Mouse (Mus musculus) cerebellum, adult 2 months (tissue): ENCODE results near the gene Ngp. TPM values are rescaled to one million over a fixed set of nuclear protein-coding genes. Genes with fewer than 3 reads are reported as not detected.

Experiments used
- DNase-seq, 2 experiments: peaks; one replicate each; pipeline ENCODE4 v3.0.0; 2021
- H3K27ac ChIP-seq: fragments of 200-500 bp; 2 replicates; pipeline ENCODE4 v1.5.1; 2012; ENCODE audit warnings: low read length, control low read depth, inconsistent platforms; ENCODE audit not compliant: insufficient read depth
- H3K27me3 ChIP-seq: fragments of 200-500 bp; 2 replicates; pipeline ENCODE4 v1.6.1; 2012; ENCODE audit warnings: inconsistent platforms, mild to moderate bottlenecking, low read length, moderate library complexity; ENCODE audit not compliant: control insufficient read depth, insufficient read depth
- H3K4me1 ChIP-seq: fragments of 200-500 bp; 2 replicates; pipeline ENCODE4 v1.6.1; 2011; ENCODE audit warnings: low read length; ENCODE audit not compliant: control insufficient read depth, insufficient read depth
- H3K4me3 ChIP-seq: fragments of 200-500 bp; replicated peaks from 2 replicates; pipeline ENCODE3; 2011; ENCODE audit warnings: mild to moderate bottlenecking, low read depth, low read length, control low read depth; ENCODE audit not compliant: insufficient read depth
- CTCF ChIP-seq: fragments of 200-500 bp; IDR thresholded peaks from 2 replicates; pipeline ENCODE4 v1.5.1; 2011; ENCODE audit warnings: low read depth, mild to moderate bottlenecking, control low read depth, low read length, moderate library complexity, borderline replicate concordance; ENCODE audit not compliant: insufficient read depth
- POLR2A ChIP-seq: fragments of 200-500 bp; IDR thresholded peaks from 2 replicates; pipeline ENCODE4 v1.6.1; 2011; ENCODE audit warnings: low read length, control low read depth, borderline replicate concordance; ENCODE audit not compliant: insufficient read depth
- WGBS: fragments of 180-500 bp; shearing (Covaris S2); methylation state at CpG from one replicate; pipeline ENCODE4 v1.1.7; 2018; 5-methylcytosine and 5-hydroxymethylcytosine counted together
- polyA plus RNA-seq: library from polyadenylated mRNA; depleted of rRNA; stranded (reverse); fragments of >200 nt; gene quantifications from 2 replicates; pipeline ENCODE4 v1.2.3, GENCODE M21; 2012

Ngp gene
- polyA plus RNA-seq, 1 experiment: 2.5 TPM

DNA sequence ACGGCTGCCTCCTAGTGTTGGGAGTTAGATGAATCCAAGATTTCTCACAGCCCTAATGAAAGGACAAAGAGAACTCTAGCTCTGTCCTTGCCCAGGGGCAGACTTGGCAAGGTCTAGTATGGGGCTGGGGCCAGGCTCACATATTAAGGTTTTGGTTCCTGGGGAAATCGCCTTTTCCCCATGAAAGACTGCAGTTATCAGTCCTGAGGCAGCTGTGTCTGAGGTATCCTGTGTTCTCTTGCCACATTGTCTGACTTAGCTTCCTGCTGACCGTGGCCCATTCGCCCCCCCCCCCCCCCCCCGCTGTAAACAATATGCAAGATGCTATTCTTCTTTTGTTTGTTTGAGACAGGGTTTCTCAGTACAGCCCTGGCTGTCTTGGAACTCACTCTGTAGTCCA, 20.5 kb downstream of the Ngp start:
- no peak for TF ChIP-seq CTCF
- TF ChIP-seq POLR2A: no peak
- Histone ChIP-seq H3K27me3 (no peaks in the 10 kb centered on the region), H3K27ac (no peak overlapping the region), H3K4me3 (no peak overlapping the region), H3K4me1 (no peaks in the 10 kb centered on the region; the same call in 1 of the 2 replicates)
- WGBS: 60% methylated on average over 5 of the region's 5 CpGs
- DNase-seq: no peak

DNA sequence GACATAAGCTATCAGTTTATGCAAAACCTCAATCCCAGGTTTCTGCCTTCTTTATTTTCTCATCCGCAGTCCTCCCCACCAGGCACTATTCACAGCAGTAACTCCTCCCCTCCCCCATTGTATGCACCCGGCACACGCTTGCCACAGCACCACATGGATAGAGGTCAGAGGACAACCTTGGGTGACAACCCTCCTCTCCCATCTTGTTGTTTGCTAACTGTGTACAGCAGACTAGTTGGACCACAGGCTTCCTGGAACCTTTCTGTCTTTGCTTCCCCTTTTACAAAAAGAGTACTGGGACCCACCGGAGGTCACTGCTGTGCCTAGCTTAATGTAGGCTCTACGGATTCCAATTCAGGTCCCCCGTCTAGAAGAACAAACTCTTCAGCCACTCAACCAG, 21.0 kb downstream of the Ngp start:
- H3K27me3 ChIP-seq: no peaks in the 10 kb centered on the region
- WGBS: 91% methylated on average over 6 of the region's 6 CpGs
- TF ChIP-seq CTCF (no peak), POLR2A (no peak)
- H3K27ac ChIP-seq: no peak overlapping the region
- no peak for DNase-seq
- H3K4me1 ChIP-seq: no peaks in the 10 kb centered on the region; the same call in 1 of the 2 replicates
- no peak overlapping the region for H3K4me3 ChIP-seq

DNA sequence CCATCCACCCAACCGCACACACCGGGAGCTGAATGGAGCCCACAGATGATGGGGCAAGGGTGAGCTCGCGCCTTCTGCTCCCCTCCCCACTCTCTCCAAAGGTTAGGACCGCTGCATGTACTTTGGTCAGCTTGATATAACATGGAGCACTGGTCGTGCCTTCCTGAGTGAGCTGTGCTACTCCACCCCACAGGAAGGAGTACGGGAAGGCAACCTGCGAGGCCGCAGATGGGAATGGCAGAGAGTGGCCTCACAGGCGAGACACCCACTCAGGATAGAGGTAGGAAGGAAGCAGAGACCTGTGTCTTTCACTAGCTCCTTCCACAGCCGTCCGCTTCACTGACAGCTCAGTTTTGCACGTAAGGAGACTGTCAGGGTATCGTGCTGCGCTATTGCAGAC, 28.8 kb downstream of the Ngp start:
- no peak overlapping the region for H3K4me3 ChIP-seq
- no peak for TF ChIP-seq CTCF
- TF ChIP-seq POLR2A: no peak
- H3K27me3 ChIP-seq: no peaks in the 10 kb centered on the region
- 80% methylated on average over 15 of the region's 15 CpGs for WGBS
- no peak for DNase-seq
- peaks cover 3% of the 10 kb centered on the region for H3K4me1 ChIP-seq
- no peak overlapping the region for H3K27ac ChIP-seq

DNA sequence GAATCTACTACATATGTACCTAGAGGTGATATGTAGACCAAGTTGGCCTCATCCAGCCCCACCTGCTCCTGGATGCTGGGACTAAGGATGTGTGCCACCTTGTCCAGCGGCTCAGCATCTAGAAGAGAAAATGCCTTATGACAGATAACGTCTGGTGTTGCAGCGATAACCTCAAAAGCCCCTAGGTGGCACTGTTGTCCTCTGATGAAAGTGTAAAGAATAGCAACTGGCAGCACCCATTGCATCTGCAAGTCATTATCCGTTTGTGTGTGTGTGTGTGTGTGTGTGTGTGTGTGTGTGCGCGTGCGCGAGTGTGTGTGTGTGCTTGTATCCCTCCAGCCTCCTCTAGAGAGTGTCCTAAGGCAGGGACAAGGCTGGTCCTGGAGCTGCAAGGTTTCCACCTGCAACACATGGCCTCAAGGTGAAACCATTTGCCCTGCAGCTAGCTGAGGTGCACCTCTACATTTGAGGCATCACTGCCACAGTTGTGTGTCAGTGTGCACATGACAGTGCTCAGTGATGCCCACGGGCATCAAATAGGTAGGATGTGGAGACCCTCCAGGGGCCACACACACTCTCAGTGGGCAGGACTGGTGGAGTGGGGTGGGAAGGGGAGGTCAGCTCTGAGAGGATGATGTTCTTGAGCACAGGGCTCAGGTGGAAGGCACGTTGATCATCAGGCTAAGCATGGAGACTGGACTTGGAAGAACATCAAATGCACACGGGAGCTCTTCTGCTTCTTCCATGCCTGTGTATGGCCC, 29.5 kb downstream of the Ngp start:
- H3K27me3 ChIP-seq: no peaks in the 10 kb centered on the region
- DNase-seq: peak; percentile 67 to 72
- H3K4me1 ChIP-seq: peaks cover 3% of the 10 kb centered on the region
- no peak overlapping the region for H3K27ac ChIP-seq
- no peak for TF ChIP-seq POLR2A
- peak; percentile 76 for TF ChIP-seq CTCF
- H3K4me3 ChIP-seq: no peak overlapping the region
- 16% methylated on average over 11 of the region's 11 CpGs for WGBS

DNA sequence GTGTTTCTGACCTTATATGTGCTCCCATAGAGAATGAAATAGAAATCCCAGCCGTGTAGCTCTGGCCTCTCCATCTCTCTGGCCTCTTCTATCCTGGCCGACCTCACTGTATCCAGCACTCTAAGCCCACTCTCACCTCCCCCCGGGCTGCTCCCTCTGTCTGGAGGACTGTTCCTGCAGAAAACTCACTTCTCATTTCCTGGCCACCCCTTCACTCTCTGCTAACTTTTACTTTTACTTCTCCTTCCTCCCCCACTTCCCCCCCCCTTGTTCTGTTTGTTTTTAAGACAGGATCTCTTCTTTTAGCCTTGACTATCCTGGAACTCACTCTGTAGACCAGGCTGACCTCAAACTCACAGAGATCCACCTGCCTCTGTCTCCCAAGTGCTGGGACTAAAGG, 33.0 kb downstream of the Ngp start:
- H3K27me3 ChIP-seq: no peaks in the 10 kb centered on the region
- 85% methylated on average over 3 of the region's 3 CpGs for WGBS
- DNase-seq: no peak

DNA sequence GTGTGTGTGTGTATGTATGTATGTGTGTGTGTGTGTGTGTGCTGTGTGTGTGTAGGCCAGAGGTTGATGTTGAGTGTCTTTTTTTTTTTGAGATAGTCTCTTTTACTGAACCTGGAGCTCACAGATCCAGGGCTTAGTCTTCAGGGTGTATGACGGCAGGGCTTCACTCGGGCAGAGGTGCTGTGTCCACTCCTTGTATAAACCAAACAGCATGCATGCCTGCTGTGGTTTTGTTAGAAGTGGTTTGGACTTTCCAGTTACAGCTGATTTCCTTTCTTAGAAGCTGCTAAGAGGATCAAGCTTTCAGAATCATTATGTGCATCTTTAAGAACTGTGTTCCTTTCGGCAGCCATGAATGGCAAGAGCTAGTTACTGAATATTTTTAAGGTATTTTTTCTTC, 38.4 kb downstream of the Ngp start:
- 90% methylated on average over 3 of the region's 3 CpGs for WGBS
- no peaks in the 10 kb centered on the region for H3K27me3 ChIP-seq
- TF ChIP-seq CTCF (no peak), POLR2A (no peak)
- no peak overlapping the region for H3K4me3 ChIP-seq
- no peak overlapping the region for H3K27ac ChIP-seq
- no peak for DNase-seq
- H3K4me1 ChIP-seq: no peaks in the 10 kb centered on the region

More for the DNA sequence above, 33.0 kb downstream of the Ngp start:
- no peak overlapping the region for H3K27ac ChIP-seq
- TF ChIP-seq POLR2A: no peak
- TF ChIP-seq CTCF: no peak
- H3K4me3 ChIP-seq: no peak overlapping the region
- H3K4me1 ChIP-seq: peaks cover 3% of the 10 kb centered on the region

DNA sequence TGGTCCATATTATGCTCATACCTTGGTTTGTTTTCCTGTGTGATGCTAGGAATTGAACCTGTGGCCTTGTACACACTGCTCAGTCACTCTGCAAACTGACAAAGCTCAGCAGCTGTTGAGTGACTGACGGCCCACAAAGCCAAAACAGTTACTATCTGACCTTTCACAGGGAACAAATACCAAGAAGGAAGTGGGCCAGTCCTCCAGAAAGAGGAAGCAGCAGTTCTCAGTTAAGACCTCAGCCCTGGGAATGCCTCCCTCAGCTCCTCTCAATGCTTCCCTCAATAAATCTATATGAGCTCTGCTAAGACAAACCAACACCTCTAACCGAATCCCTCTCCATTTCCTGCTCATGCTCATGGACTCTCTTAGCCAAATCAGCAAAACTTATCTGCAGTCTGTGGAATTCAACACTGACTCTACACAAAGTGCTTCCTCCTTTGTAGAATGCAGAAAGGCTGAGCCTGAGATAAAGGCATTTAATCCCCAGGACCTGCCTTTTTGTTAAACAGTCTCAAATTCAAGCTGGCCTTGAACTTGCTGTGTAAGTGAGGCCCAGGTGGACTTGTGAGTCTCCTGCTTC, 39.7 kb downstream of the Ngp start:
- TF ChIP-seq CTCF (no peak), POLR2A (no peak)
- WGBS: 87% methylated on average over 2 of the region's 2 CpGs
- no peaks in the 10 kb centered on the region for H3K4me1 ChIP-seq
- H3K4me3 ChIP-seq: no peak overlapping the region
- no peaks in the 10 kb centered on the region for H3K27me3 ChIP-seq
- H3K27ac ChIP-seq: no peak overlapping the region
- no peak for DNase-seq
